Mouse (Mus musculus) megakaryocyte, adult 5-6 weeks (primary cell): ENCODE results near the gene Mcrs1. TPM values are rescaled to one million over a fixed set of nuclear protein-coding genes. Genes with fewer than 3 reads are reported as not detected.
"Not testable (repeated sequence)": the region's sequence is repeated elsewhere in the genome, so short reads cannot be mapped to it uniquely, and the experiment has no call there.

Experiments
- ATAC-seq: 2 replicates; pipeline ENCODE4 v1.8.0; 2016; ENCODE audit warnings: mild to moderate bottlenecking, inconsistent platforms; ENCODE audit not compliant: poor library complexity, severe bottlenecking
- total RNA-seq, 2 experiments: library from RNA; stranded (forward) in 1 of 2; stranded (reverse) in 1 of 2; fragments of 153-499, 151-499 nt in 1 of 2; fragments of 221-1000, 200-1000 nt in 1 of 2; gene quantifications; 2 replicates each; pipeline versions ENCODE4 v1.2.3 to v1.2.4; 2015 to 2017

The Mcrs1 gene
- total RNA-seq, 2 experiments from 2014 or later, result 30.4 to 38.3 TPM

DNA sequence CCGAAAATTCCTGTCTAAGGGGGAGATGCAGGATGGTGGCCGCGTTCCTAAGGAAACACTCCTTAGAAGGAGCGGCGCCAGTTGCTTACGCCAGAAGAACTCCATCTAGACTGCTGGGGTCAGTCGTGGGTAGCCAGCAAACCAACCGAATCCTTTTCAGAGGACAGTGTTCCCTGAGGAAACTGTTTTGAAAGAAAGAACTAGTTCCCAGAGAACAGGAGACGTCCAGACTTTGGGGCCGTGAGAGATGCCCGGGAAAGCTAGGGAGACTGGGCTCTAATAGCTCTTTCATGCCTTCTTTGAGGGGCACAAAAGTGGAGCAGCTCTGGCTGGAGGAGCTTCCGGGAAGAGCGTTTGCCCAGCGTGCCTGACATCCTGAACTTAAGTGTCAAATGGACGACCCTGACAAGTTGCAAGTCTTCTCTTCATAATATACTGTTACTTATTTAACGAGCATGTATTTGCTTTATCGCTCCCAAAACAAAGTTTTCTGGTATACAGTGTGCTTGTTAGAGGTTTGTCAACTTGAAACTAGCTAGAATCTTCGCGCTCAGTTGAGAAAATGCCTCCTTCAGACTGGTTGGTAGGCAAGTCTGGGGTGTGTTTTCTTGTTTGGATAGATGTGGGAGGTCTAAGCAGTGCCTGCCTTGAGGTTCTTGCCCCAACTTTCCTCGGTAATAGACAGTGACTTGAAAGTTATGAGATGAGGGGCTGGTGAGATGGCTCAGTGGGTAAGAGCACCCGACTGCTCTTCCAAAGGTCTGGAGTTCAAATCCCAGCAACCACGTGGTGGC lies 817 bp upstream of the Mcrs1 start:
- ATAC-seq, result peak; percentile 16; the same call in 1 of the 2 replicates

DNA sequence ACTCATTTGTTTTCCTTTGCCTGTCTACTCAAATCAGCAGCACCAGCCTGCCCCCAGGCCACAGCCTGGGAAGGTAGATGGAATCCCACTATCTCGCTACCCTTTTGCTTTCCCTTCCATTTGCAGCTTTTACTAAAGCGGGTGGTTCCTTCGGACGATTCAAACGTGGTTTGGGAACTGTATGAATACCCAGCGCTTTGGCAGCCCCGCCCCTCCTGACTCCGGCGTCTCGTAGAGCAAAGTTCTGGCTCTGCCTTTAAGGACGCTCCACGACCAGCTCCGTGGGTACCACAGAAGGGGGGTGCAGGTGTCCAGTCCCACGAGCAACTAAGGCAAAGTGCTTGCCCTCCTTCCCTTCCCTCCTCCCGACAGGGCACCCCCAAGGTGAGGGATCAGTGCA lies 650 bp downstream of the Mcrs1 start:
- peak; percentile 8; the same call in 1 of the 2 replicates for ATAC-seq

DNA sequence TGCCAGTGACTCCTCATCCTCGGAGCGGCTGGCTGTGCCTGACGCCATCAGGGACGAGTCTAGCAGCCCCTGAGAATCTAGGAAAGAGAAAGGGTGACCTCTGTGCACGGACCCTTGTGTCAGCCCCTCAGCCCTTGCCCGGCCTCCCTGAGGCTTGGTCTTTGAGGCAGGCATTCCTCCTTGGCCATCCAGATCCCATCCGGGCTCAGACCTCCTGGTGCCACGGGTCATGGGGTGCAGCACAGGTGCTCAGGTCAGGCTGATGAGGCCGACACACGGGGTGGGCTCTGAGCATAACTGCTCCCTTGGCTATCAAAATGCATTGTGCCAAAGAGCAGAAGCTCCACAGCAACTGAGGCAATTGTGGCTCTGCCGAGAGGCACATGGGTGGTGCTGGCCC lies 1.8 kb downstream of the Mcrs1 start:
- ATAC-seq, result no peak

DNA sequence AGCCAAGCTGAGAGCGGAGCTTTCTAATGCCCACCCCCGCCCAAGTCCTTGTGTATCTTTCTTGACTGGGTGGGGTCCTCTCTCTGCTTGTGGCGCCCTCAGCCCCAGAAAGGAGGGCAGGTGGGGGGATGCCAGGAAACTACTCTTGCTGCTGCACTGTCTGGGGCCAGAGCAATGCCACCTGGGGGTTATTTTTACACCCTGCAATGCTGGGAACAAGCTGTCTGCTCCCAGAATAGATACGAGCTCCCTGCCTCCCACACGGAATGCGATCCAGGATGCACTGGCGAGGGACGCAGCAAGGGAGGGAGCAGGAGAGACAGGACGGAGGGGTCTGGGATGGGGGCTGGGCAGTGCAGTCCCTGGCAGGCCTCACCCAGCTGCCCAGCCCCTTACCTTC lies 2.8 kb downstream of the Mcrs1 start:
- ATAC-seq, result no peak

DNA sequence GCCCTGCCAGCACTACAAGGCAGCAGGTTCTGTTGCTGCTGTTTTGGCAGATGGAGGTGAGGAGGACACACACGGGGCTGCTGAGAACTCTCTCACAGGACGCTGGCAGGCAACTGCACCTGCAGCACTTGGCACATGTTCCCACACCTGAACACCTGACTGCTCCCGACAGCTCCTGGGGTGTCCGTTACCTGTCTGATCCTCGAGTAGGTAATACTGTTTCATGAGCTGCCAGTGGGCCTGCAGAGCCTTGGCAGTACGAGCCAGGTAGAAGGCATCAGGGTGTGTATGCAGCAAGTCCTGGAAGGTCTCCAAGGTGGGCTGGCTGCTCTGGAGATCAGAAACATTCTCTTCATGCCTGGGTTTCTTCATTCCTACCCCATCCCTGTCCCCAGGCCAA lies 5.0 kb downstream of the Mcrs1 start:
- ATAC-seq, result not testable (repeated sequence)

DNA sequence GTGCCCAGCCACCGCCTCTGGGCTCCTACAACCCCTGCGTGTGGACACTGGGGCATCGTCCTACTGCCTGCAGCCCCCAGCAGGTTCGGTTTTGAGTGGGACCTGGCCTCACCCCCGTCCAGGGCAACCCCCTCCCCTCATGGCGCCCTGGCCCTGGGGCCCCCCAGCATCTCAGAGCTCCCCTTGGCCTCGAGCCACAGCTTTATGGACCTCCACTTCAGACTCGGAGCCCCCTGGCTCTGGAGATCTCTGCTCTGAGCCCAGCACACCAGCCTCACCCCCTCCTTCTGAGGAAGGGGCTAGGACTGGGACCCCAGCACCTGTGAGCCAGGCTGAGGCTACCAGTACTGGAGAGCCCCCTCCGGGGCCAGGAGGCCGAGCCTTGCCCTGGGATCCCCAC lies 9.7 kb downstream of the Mcrs1 start:
- ATAC-seq, result no peak

DNA sequence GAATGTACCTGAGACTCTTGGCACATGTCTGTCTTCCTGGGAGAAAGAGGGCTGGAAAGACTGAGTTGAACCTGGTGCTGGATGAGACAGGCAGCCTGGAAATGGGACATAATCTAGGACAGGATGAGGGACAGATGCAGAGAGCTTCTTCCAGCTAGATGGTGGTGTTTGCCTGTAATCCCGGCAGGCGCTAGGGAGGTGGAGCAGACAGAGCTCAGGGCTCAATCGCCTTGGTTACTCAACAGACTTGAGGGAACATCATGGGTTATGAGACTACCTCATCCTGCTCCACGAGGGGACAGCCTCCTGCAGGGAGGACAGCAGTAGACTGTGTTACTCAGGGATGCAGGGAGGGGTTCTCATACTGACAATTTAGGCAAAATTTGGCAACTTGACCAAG lies 10.5 kb downstream of the Mcrs1 start:
- ATAC-seq, result no peak

DNA sequence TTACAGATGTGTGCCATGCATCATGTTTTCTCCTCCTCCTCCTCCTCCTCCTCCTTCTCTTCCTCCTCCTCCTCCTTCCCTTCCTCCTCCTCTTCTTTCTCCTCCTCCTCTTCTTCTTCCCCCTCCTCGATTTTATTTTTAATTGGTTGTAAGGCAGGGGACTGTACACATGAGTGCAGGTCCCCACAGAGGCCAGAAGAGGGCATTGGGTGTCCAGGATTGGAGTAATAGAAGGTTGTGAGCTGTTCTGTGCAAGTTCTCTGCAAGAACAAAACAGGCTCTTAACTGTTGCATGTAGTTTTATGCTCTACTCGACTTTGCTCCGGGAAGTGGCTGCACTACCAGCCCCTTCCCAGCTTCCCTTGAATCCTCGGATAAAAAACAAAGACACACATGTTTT lies 11.6 kb downstream of the Mcrs1 start:
- ATAC-seq, result no peak

DNA sequence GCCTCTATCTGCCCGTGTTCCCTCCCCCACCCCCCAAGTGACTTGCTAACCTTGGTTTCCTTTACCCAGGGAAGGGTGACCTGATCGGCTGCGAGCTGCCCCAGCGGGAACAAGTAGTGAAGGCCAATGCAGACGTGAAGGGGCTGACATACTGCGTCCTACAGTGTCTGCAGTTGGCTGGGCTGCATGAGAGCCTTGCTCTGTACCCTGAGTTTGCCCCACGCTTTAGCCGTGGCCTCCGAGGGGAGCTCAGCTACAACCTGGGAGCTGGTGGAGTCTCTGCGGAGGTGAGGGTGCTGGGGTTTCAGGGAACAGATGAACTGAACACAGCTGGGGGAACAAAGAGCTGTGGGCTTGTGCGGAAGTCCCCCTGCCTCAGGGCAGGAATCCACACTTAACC lies 13.8 kb downstream of the Mcrs1 start:
- no peak for ATAC-seq

DNA sequence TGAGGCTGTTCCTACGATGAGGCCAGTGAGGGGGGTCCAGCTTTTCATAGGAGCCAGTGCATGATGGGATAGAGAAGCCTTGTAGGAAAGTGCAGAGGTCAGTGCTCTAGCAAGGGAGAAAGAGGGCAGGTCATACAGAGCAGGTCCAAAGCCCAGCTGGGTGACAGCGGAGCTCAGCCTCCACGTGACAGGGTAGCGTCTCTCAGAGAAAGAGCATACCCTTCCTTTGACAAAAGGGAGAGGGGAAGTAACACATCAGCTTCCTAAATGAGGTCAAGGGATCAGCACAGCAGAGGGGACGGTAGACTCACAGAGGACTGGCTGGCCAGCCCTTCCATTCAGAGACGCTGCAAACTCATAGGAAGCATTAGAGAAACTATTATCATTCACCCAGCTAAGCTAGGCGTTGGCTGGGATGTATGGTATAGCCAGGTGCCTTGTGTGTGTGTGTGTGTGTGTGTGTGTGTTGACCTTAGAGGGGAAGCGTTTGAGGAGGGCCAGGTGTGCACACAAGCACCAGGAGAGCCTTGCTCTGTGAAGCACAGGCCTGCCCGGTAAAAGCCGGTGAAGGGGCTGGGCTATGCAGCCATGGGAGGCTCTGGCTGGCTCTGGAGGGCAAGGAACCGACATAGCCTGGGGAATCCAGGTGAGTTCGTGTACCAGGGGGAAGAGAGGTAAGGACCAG lies 17.3 kb downstream of the Mcrs1 start:
- no peak for ATAC-seq

DNA sequence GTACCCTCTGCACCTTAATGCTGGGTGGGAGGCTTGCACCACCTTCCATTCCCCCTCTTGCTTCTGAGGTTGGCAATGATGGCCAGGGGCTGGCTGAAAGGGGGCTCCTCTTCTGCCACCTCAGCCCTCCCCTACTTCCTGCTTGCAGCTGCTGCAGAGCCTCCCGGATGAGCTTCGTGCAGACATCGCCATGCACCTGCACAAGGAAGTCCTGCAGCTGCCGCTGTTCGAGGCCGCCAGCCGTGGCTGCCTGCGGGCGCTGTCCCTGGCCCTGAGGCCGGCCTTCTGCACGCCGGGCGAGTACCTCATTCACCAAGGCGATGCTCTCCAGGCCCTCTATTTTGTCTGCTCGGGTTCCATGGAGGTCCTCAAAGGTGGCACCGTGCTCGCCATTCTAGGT lies 18.0 kb downstream of the Mcrs1 start:
- ATAC-seq, result no peak

DNA sequence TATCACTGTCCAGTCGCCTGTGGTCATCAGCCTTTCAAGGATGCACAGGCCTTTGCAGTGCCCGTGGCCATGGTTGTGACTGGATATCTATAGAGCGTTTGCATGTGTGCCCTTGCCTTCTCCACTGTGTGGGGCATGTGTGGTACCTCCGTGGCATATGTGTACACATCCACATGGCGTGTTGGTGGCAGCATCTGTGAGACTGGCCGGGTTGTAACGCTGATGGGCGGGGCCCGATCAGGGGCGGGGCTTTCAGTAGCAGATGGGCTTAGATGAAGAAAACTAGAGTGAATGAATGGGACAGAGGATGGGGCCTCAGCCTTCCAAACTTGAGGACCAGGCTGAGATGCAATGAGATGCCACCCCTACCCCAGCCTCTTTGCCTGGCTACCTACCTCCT lies 19.8 kb downstream of the Mcrs1 start:
- no peak for ATAC-seq

DNA sequence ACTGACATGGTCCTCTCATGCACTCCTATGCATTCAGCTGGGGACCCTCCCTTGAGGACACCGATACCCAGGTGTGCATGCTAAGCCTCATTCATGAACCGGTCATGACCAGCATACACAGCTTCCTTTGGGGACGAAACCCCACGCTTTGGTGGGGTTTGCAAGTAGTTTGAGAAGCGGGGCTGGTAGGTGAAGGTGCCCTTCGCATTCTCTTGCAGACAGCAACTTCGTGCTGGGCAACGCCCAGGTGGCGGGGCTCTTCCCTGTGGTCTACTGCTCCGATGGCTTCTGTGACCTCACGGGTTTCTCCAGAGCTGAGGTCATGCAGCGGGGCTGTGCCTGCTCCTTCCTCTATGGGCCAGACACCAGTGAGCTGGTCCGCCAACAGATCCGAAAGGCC lies 25.7 kb downstream of the Mcrs1 start:
- ATAC-seq, result no peak

DNA sequence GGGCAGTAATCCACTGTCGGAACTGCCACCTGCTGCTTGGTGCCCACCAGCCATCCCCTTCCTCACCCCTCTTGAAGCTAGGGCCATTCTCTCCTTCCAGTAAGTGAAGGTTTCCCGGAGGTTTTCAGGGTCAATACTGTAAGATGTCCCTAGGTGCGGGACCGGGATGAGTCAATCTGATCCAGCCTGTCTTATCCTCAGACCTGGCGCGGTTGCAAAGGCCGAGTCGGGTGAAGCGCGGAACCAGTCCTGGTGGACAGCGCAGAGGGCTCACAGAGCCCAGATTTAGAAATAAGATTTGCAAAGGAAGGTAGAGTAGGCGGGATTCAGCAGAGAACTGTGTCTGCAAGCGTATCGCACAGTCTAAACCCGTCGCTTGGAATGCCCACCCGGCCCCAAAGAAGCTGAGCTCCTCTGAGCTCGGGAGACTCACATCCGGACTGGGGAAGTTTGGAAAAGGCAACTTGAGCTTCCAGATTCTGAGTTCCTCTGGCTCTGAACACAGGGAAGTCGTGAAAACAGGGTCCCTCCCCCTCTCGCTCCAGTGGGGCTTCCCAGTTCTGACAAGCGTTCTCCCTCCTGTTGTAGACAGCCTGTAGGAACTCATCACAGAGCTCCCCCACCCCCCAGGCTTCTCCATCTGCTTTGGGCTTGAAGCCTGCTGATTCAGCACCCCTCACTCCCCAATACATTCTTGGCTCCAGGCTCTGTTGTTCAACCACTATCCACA lies 26.5 kb downstream of the Mcrs1 start:
- ATAC-seq, result no peak

DNA sequence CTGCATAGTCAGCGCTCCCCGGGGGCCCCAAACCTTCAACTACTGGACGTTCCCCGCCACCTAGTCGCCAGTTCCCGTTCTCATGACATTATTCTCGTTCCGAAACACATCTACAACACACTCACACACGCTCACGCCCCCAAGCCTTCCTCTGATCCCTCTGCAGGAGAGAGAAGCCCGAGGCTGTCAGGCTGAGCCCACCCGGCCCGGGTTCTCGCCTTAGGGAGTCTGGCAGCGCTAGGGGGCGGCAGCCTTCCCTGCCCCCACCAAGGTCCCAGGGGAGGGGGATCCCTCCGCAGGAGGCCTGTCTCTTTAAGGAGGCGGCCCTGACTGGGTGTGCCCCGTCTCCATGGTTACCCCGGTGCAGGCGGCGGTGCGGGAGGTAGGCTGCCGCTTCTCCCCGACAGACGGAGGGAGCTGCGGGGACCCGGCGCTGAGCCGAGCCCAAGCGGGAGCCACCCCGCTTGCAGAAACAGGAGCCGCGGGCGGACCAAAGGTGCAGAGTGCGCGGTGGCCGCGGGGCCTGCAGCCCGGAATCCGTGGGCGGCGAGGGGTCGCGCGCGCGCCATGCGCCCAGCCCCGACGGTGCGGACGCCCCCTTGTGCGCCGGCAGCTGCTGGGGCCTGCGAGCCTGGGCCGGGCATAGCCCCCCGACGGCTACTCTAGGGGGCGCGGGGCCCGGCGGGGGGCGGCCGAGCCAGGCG lies 27.4 kb downstream of the Mcrs1 start, which contains the start of gene Kcnh3:
Gene Kcnh3 (plus strand): TSS at position 654 of the 704 bp plus-strand sequence.
- ATAC-seq, result peak; percentile 45

DNA sequence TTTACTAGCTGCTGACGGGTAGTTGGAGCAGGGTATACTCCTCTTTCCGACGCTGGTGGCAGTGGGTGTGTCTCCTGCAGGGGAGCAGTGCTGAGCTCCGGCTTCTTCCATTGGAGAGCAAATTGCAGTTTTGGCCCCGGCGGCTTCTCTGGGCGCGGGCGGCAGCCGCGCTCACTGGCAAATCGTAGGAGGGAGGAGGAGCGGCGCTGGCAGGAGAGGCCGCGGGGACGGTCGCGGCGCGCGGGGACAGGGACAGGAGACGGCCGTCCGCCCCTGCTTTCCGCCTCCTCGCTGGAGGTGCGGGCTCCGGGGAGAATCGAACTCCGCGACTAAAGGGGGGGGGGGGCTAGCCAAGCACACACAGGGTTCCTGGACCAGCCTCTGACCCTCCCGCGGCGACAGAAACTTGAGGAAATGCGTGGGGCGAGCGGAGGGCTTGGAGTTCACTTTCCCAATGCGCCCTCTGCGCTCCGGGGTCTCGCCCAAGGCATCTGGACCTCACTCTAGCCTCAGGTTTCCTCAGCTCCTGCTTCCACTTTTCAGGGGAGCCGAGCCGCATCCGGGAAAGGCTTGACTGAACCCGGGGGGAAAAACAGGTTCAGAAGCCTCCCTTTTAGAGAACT lies 28.1 kb downstream of the Mcrs1 start:
- ATAC-seq, result no peak

DNA sequence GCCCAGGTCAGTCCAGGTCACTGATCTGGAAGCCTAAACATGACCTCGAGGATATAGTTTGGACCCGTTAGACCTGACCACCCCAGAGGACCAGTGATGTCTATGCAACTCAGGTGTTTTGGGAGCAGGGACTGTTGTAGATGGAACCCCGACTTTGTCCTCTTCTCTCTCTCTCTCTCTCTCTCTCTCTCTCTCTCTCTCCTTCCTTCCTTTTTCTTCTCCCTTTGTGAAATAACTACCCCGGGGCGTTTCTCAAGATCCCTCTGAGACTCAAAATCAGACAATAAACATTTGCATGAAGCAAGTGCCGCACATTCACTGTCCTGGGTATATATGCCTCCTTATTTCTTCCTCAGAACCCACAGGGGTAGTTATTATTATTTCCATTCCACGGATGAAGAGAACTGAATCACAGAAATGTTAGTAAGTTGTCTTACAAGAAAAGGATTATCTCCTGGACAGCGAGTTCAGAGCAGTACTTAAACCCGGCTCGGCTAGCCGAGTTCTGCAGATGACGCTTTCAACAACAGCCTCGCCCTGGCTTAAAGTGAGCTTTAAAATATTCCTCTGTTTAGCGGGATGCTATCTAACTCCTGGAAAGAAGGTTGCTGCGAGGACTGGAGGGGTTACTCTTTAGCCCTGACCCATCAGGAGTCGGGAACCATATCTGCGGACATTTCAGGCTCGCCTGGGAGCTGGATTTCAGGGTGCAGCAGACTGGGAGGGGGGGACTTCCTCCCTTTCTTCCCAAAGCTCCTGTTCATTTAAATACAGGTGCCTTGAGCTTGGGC lies 28.8 kb downstream of the Mcrs1 start:
- ATAC-seq, result no peak

DNA sequence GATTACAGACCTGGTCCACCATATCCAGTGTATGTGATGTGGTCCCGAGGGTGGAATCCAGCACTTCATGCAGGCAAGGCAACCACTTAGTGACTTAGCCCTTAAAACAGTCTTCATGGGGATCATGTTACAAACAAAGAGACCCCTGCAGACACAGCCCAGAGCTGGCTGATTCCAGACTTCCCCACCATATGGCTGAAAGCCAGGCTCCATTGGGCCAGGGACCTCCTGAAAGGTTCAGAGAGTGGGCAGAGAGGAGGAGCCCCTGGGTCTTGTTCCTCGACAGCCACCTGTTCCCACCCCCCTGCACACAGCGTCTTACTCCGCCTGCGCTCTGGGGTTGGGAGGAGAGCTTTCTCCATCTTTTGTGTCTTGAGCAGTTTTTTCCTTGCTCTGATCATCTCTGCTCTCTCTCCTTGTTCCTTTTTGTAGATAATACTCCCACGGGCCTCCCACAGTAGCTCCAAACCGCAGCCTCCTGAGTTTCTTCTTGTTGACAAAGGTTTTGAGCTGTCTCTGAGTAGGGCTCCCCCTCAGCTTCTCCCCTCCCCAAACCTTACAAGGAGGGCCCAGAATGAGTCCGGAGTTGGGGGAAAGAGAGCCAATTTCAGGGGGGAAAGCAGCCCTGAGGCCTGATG lies 30.3 kb downstream of the Mcrs1 start:
- no peak for ATAC-seq

DNA sequence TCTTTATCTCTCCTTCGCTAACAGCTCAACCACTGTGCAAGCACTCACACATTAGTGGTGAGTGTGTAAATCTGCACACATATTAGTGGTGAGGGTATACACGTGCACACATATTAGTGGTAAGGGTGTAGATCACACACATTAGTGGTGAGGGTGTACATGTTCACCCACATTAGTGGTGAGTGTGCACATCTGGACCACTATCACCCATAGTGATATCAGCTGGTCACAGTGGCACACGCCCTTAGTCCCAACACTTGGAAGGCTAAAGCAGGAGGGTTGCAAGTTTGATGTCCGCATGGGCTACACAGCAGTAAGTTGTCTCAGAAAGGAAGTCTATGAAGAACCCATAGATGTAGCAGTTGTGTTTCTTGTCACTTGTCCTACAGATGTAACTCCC lies 34.1 kb downstream of the Mcrs1 start:
- ATAC-seq, result no peak
